Mouse (Mus musculus) left cerebral cortex, postnatal 14 days (tissue): ENCODE data around the gene Rnf135. TPM values are rescaled to one million over a fixed set of nuclear protein-coding genes. Genes with fewer than 3 reads are reported as not detected.
"Not testable (repeated sequence)": the region's sequence is repeated elsewhere in the genome, so short reads cannot be mapped to it uniquely, and the experiment has no call there.

Experiments used
- DNase-seq, 2 experiments: peaks; one replicate each; pipeline ENCODE4 v3.0.0; 2021 to 2022; ENCODE audit warnings: low spot score in 2 of 2, mixed read lengths in 1 of 2
- intact Hi-C: fragments of 180-260 bp; cut with DNase I; formaldehyde crosslinking; loops from one replicate; pipeline ENCODE4 v1.15.1; 2025
- total RNA-seq, 2 experiments: library from RNA; stranded (reverse); gene quantifications; 2 replicates each; pipeline ENCODE4 v1.2.3; 2021

The Rnf135 gene
- total RNA-seq, 2 experiments from 2014 or later: 2.9 to 4.3 TPM

DNA sequence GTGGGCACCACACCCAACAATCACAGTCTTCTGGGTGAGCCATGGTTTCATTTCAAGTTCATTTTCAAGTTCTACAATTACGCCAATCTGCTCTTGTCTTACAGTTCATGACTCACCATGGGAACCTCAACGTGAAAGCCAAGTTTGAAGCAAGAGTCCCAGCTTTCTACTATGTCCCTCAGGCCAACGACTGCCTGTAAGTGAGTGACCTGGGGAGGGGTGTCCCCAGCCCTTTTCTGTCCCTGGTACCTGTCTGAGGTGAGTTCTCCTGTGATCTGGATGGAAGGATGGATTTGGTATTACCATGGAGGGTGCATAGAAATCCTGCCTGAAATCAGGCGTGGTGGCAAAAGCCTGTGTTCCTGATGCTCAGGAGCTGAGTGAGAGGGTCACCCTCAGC is 26.8 kb upstream of the Rnf135 start:
- no peak for DNase-seq
- intact Hi-C loops: no loop called here

DNA sequence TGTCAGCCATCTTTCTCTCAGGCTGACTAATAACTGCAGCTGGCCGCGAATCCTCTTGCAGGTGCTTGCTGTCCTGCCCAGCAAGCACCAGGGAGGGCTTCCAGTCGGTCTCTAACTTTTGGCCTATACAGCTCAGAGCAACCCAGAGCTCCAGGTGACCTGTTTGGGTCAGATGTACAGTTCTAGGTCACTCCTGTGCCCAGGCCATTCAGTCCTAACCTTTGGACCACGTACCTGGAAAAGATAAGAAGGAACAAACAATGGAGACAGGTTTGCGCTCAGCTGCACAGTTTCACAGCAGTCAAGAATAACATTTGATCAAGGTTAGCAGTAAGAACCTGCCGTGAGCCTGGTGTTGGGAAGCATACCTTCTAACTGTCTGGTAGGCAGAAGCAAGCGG is 24.6 kb upstream of the Rnf135 start:
- intact Hi-C loops: no loop called here

DNA sequence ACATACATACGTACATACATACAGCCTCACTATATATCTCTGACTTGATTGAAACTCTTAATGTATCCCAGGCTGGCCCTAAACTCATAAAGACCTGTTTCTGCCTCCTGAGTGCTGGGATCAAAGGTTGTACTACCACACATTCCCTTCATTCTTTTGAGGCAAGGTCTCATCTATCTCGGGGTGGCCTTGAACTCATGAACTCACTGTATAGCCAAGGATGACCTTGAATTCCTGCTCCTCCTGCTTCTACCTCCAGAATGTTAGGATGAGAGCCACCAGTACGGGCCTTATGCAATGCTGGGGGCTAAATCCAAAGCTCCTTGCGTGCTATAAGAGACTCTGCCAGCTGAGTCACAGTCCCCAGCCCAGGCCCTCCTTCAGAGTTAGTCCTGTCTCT is 22.6 kb upstream of the Rnf135 start:
- no peak for DNase-seq
- intact Hi-C loops: no loop called here

More for the DNA sequence above, 24.6 kb upstream of the Rnf135 start:
- DNase-seq: no peak

- no peak for DNase-seq
- intact Hi-C loops: no loop called here
Measured at GRCm38 (mm10) chr11:80163362-80164116, 20.1 kb upstream of the Rnf135 start.

GRCm38 (mm10) chr11:80164224-80164623 is 19.4 kb upstream of the Rnf135 start:
- intact Hi-C loops: no loop called here
- DNase-seq: no peak

DNA sequence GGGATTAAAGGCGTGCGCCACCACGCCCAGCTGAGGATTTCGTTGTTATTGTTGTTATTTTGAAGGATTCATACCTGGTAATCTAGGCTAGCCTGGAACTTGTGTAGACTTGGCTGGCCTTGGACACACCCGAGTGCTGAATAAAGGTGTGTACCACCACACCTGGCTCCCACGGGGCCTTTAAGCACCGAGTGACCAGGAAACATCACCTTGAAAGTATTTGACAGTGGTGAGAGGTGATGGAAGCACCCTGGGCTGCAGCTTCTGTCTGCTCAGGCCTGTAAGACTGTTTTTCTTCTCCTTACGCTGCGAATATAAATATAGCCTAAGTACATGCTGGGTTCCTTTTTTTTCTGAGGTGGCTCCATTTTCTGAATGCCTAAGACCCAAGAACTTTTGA is 15.5 kb upstream of the Rnf135 start:
- intact Hi-C loops: no loop called here
- DNase-seq: no peak

DNA sequence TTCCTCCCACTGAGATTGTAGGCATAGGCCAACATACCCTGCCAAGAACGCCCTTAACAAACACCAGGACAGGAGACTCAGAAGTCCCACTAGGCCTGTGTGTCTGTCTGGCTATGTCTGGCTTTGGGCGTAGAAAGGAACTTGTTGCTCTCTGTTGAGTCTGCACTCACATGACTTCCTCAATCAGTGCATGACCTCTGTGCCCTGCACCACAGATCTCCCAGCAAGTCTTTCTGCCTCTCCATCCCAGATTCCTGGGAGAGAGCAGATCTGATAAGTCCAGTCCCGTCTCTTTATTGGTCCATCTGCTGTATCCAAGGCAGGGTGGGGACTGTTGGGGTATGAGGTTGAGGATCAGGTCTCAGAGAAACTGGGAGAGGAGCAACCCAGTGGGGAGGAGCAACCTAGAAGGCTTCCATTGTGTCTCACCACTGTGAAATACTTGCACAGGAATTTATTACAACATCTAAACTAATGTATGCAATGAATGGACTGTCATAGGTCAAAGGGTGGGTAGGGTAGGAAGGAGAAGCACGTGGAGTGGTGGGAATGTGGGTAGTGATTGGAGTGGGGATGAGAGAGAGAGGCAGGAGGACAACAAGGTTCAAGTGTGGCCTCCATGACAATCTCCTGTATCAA is 14.9 kb upstream of the Rnf135 start:
- intact Hi-C loops: no loop called here
- peak in 1 of 2 experiments; percentile 26 for DNase-seq

- intact Hi-C loops: no loop called here
Measured at GRCm38 (mm10) chr11:80169629-80170028, 14.0 kb upstream of the Rnf135 start.

DNA sequence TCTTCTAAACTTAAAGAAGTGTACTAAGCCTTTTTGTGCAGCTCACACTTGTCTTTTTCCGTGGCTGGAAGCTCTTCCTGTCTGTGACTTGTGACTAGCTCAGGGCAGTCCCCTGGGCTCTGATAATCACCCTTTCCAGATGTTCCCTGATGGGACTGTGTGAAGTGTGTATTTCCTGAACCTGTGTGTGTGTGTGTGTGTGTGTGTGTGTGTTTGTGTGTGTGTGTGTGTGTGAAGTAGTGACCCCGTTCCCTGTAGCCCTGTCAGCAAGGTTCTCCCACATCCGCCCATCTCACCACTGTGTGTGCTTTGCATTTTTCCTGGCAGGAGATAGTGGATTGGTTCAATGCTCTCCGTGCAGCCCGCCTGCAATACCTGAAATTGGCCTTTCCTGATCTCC is 13.3 kb upstream of the Rnf135 start:
- DNase-seq: no peak
- intact Hi-C loops: no loop called here

More at GRCm38 (mm10) chr11:80169629-80170028, 14.0 kb upstream of the Rnf135 start:
- no peak for DNase-seq

- no peak for DNase-seq
- intact Hi-C loops: no loop called here
Measured at GRCm38 (mm10) chr11:80171884-80172283, 11.8 kb upstream of the Rnf135 start.

DNA sequence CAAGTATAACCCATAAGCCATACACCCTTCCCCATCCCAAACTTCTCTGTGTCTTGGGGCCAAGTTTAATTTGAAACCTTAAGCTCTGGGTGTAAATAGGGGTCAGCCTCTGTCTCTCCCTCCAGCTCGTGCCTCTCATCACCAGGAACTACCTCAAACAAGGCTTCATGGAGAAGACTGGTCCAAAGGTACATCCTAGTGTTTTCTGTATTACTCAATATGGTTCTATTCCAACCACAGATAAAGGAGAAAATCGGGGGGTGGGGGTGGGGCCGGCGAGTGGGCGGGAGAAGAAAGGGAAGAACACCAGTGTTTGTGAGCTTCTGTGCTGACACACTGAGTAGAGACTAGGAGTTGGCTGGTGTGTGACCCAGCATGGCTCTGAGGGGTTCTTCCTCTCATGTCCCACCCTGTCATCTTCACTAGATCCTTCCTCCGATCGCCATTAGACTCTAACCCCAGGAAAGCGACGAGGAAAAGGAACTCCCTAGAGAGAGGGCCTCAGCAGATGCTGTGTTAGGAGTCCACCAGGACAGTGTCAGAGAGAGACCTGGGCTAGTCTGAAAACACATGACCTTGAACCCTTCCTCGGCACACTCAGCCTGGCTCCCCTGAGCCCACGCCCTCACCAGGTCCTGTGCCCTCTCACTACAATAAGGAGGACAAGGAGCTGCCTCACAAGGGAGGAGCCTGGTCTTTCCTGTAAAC is 9.5 kb upstream of the Rnf135 start:
- intact Hi-C loops: no loop called here

DNA sequence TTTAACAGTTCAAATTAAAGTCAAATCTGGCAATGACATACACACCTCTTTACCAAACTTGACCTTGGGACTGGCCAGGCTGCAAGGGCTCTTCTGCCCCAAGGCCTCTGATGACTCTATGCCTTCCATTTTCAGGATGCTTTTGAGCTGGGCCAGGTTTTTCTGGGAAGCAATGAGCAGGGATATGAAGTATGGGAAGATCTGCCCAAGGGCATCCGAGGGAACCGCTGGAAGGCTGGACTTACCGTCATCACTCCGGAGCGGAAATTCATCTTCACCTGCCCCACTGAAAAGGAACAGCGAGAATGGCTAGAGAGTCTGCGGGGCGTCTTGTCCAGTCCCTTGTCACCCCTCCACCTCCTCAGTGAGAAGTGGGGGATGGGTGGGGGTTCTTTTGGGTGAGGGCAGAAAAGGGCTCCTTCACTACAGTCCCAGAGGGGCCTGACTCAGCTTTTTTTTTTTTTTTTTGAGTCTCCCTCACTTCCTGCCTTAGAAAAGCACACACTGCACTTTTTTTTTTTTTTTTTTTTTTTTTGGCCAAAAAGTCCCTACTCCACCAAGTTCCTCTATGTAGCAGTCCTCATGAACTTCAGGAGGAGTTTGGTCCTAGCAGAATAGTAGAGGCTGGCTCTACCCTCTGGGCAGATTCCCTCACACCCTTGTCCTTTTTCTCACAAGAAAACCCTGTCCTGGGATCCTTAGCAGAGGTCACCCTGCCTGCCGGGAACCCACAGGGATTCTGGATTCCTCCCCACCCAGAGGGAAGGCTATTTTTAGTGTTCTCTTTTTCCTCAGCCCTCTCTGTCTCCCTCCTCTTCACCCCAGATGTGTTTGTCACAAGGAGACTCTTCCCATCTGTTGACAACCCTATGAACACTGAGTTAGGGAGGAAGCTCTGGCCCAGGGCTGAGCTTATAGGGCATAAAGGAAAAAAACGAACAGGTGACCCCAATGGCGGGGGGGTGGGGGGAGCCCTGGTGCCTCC is 6.4 kb upstream of the Rnf135 start:
- DNase-seq: peak in 1 of 2 experiments; percentile 25

More for the DNA sequence above, 9.5 kb upstream of the Rnf135 start:
- no peak for DNase-seq

DNA sequence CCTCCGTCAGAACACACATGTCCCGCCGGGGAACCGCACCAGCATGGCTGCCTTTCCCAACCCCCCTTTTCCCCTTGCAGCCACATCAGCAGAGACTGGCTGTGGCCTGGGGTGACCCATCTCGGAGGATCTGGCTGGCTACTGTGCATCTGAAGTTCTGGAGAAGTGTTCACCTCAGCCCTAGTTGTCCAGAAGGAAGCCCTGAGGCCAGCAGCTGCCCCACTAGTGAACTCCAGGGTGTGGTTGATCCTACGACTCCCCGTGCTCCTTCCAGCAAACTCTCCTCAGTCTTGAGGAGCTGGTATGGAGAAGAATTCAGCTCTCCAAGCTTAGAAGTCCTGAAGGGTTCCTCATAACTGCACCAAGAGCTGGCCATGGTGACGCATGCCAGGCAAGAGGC is 5.3 kb upstream of the Rnf135 start:
- DNase-seq: no peak
- intact Hi-C loops: no loop called here

More for the DNA sequence above, 6.4 kb upstream of the Rnf135 start:
- intact Hi-C loops: no loop called here

GRCm38 (mm10) chr11:80181021-80181749 is 2.5 kb upstream of the Rnf135 start:
- no peak for DNase-seq
- intact Hi-C loops: no loop called here

DNA sequence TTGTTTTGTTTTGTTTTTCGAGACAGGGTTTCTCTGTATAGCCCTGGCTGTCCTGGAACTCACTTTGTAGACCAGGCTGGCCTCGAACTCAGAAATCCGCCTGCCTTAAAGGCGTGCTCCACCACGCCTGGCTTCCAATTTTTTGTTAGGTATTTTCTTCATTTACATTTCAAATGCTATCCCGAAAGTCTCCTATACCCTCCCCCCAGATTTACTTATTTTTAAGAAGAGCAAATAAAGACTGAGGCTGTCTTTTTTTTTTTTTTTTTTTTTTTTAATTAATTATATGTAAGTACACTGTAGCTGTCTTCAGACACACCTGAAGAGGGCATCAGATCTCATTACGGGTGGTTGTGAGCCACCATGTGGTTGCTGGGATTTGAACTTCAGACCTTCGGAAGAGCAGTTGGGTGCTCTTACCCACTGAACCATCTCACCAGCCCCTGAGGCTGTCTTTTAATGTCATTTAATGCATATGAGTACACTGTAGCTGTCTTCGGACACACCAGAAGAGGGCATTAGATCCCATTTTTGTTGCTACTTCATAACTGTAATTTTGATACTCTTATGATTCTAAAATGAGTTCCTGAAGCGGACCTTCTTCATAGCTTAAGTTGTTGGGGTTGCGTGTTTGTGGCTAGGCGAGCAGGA is 472 bp upstream of the Rnf135 start:
- DNase-seq, intact Hi-C loops: not testable (repeated sequence)

- intact Hi-C loops: no loop called here
- no peak for DNase-seq
Measured at GRCm38 (mm10) chr11:80184531-80185071, 950 bp downstream of the Rnf135 start.

DNA sequence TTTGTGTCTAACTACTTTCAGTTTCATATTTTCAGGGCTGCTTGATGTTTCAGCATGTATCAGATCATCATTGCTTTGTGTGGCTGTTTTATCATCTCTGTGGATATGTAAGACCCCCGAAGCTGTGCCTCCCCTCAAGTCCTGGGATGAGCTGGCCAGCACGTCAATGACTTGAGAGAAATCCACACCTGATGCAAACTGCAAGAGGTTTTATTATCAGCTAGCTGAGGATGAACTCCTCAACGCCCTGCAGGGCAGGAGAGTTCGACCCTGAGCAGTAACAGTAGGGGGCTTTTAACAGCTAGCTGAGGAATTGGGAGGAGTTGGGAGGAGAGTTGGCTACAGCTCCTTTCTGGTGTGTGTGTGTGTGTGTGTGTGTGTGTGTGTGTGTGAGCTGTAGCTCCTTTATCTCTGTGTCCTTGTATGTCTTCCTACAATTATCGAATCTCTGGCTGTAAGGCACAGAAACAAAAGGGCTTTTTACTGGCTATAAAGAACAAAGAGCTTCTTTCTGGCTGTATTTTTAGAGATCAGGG is 1.9 kb downstream of the Rnf135 start:
- intact Hi-C loops, DNase-seq: not testable (repeated sequence)

DNA sequence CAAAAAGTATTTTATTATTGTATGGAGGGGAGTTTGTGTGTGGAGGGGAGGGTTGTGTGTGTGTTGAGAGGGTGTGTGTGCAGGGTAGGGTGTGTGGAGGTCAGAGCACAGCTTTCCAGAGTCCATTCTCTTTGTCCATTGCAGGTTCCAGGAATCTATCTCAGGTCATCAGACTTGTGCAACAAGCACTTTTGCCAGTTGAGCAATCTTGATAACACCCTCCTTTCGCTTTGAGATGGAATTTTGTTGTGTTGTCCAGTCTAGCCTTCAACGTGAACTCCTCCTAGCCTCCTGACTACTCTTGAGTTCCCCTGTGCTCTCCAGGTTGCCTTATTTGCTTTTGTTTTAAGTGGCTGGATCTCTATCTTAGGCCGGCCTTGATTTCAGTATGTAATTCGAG is 6.6 kb downstream of the Rnf135 start:
- DNase-seq: no peak
- intact Hi-C loops: no loop called here
